Comparison of ENCODE assay signal across 22 mouse cellular contexts in genomic region chr3:101714810-101715209, GRCm38 (mm10).
A peak's percentile ranks its signal among the peaks of the same experiment; 100 is the strongest.
DNase-seq lines count a peak whose midpoint lies in the region; ATAC-seq and TF ChIP-seq lines count a peak whose summit lies in the region.
"Had no signal": no experiment of that assay in that cellular context is flagged by ENCODE, and none has a peak within 500 bp of the region (broad histone marks: within the 10 kb centered on the region; RNA-seq: fewer than 3 reads in every experiment).

No protein-coding gene starts in this region.

- H3K4me2 ChIP-seq in forebrain, embryonic 15.5 days (replicated peaks): no peak overlapping the region
- H3K4me2 ChIP-seq: heart, embryonic 11.5 days; kidney, embryonic 15.5 days; limb, embryonic 13.5 days; liver, embryonic 12.5 days; midbrain, embryonic 12.5 days had no signal

- H3K9me3 ChIP-seq in heart, embryonic 10.5 days: no peaks in the 10 kb centered on the region
- H3K9me3 ChIP-seq in E14TG2a.4 (ENCODE audit: low read length) (no peaks in the 10 kb centered on the region), ES-Bruce4 (replicated peaks; ENCODE audit: control insufficient read depth, insufficient read depth, low read length, poor library complexity, severe bottlenecking) (no peaks in the 10 kb centered on the region)
- H3K9me3 ChIP-seq in forebrain, embryonic 15.5 days: no peaks in the 10 kb centered on the region
- H3K9me3 ChIP-seq: forebrain, embryonic 10.5 days; kidney, embryonic 15.5 days; limb, embryonic 13.5 days; liver, embryonic 12.5 days; midbrain, embryonic 12.5 days had no signal

- no peak for DNase-seq in heart, embryonic 10.5 days (ENCODE audit: low spot score)
- DNase-seq in heart, postnatal 10 days: no peak
- DNase-seq in naive thymus-derived CD4-positive, alpha-beta T cell, adult 2 months (ENCODE audit: low read depth): peak; percentile 46
- DNase-seq in ovary, postnatal 10 days (ENCODE audit: low spot score): no peak
- DNase-seq: adrenal gland, adult 2 months; heart, postnatal 14 days; kidney, adult 11 months; kidney, postnatal 4 days; lung, adult 18-20 months; lung, postnatal 14 days; right cerebral cortex, postnatal 14 days; thymus, adult 18-20 months had no signal

- ATAC-seq in forebrain, embryonic 15.5 days (replicated peaks): no peak
- ATAC-seq: hindbrain, postnatal 0 days; liver, embryonic 12.5 days had no signal

- H3K9ac ChIP-seq in ES-Bruce4 (ENCODE audit: low read depth, poor library complexity, severe bottlenecking): no peak overlapping the region
- H3K9ac ChIP-seq in forebrain, embryonic 15.5 days (replicated peaks): no peak overlapping the region
- H3K9ac ChIP-seq: kidney, embryonic 15.5 days; limb, embryonic 13.5 days; liver, embryonic 12.5 days; midbrain, embryonic 12.5 days had no signal

- H3K4me1 ChIP-seq in heart, embryonic 10.5 days: peaks cover 53% of the 10 kb centered on the region
- H3K4me1 ChIP-seq in E14TG2a.4 (replicated peaks; ENCODE audit: low read depth, low read length): peaks cover 77% of the 10 kb centered on the region
- peaks cover 10% of the 10 kb centered on the region for H3K4me1 ChIP-seq in ES-Bruce4 (ENCODE audit: control insufficient read depth, insufficient read depth, low read length)
- peaks cover 13% of the 10 kb centered on the region for H3K4me1 ChIP-seq in forebrain, embryonic 15.5 days

- TF ChIP-seq CTCF in E14TG2a.4 (conservative IDR thresholded peaks at IDR 0.05; ENCODE audit: low read length) (no peak), ES-Bruce4 (IDR thresholded peaks at IDR 0.05; ENCODE audit: low read depth, low read length) (no peak)

- no peaks in the 10 kb centered on the region for H3K27me3 ChIP-seq in heart, embryonic 10.5 days (ENCODE audit: insufficient read depth, poor library complexity, severe bottlenecking)
- H3K27me3 ChIP-seq in E14TG2a.4 (ENCODE audit: insufficient read depth, low read length): no peaks in the 10 kb centered on the region
- H3K27me3 ChIP-seq in ES-Bruce4 (ENCODE audit: control insufficient read depth, insufficient read depth, low read length, poor library complexity, severe bottlenecking): no peaks in the 10 kb centered on the region
- no peaks in the 10 kb centered on the region for H3K27me3 ChIP-seq in forebrain, embryonic 15.5 days
- H3K27me3 ChIP-seq: limb, embryonic 13.5 days; midbrain, embryonic 12.5 days had no signal

- no peak for TF ChIP-seq POLR2A in ES-Bruce4 (IDR thresholded peaks at IDR 0.05; ENCODE audit: insufficient read depth, low read length)

- H3K4me3 ChIP-seq in heart, embryonic 10.5 days: no peak overlapping the region
- H3K4me3 ChIP-seq in E14TG2a.4 (replicated peaks; ENCODE audit: low read length) (peak overlapping the region; percentile 27), ES-Bruce4 (ENCODE audit: low read depth, low read length) (no peak overlapping the region)
- no peak overlapping the region for H3K4me3 ChIP-seq in forebrain, embryonic 15.5 days
- H3K4me3 ChIP-seq: forebrain, embryonic 10.5 days; kidney, embryonic 15.5 days; limb, embryonic 13.5 days; liver, embryonic 12.5 days; midbrain, embryonic 12.5 days had no signal

- 76% methylated on average over 5 of the region's 5 CpGs for WGBS in heart, embryonic 10.5 days
- WGBS in forebrain, embryonic 15.5 days: 87% methylated on average over 5 of the region's 5 CpGs

- H3K27ac ChIP-seq in heart, embryonic 10.5 days: peak overlapping the region; percentile 82; the same call in 1 of the 2 replicates
- peak overlapping the region; percentile 39 for H3K27ac ChIP-seq in ES-Bruce4 (ENCODE audit: insufficient read depth, low read length)
- no peak overlapping the region for H3K27ac ChIP-seq in forebrain, embryonic 15.5 days (replicated peaks)
- H3K27ac ChIP-seq: forebrain, embryonic 10.5 days; hindbrain, postnatal 0 days; kidney, embryonic 15.5 days; limb, embryonic 13.5 days; liver, embryonic 12.5 days; midbrain, embryonic 12.5 days had no signal

- peak; percentile 82 for TF ChIP-seq EP300 in ES-Bruce4 (IDR thresholded peaks at IDR 0.05; ENCODE audit: insufficient read depth, low read depth, low read length)

- no peaks in the 10 kb centered on the region for H3K36me3 ChIP-seq in heart, embryonic 10.5 days
- no peaks in the 10 kb centered on the region for H3K36me3 ChIP-seq in E14TG2a.4 (ENCODE audit: insufficient read depth, low read length)
- no peaks in the 10 kb centered on the region for H3K36me3 ChIP-seq in ES-Bruce4 (ENCODE audit: control insufficient read depth, insufficient read depth, low read length, poor library complexity, severe bottlenecking)
- H3K36me3 ChIP-seq in forebrain, embryonic 15.5 days: no peaks in the 10 kb centered on the region
- H3K36me3 ChIP-seq: forebrain, embryonic 10.5 days; kidney, embryonic 15.5 days; limb, embryonic 13.5 days; liver, embryonic 12.5 days; midbrain, embryonic 12.5 days had no signal

- intact Hi-C loops in heart, postnatal 10 days (cut with DNase I): loop anchor here (5.0 kb wide), 2 partner anchors 67 to 223 kb away; no protein-coding TSS in a partner anchor
